Mouse (Mus musculus) heart, embryonic 12.5 days (tissue): Measurements from ENCODE around the gene Spry1. TPM values are rescaled to one million over a fixed set of nuclear protein-coding genes. Genes with fewer than 3 reads are reported as not detected.
A peak's percentile ranks its signal among the peaks of the same experiment; 100 is the strongest.

Source experiments
- ATAC-seq: fragments of 200-750 bp; cut with Nextera tagmentation; 2 replicates; pipeline ENCODE4 v1.8.0; 2017; ENCODE audit warnings: moderate TSS enrichment, moderate library complexity; ENCODE audit not compliant: insufficient number of reproducible peaks, low FRiP score
- H3K27ac ChIP-seq: fragments of 300-500 bp; sonication (generic); 2 replicates; pipeline ENCODE4 v1.5.1; 2016; ENCODE audit warnings: mild to moderate bottlenecking, moderate library complexity; ENCODE audit not compliant: poor library complexity, severe bottlenecking
- H3K27me3 ChIP-seq: fragments of 300-500 bp; sonication (generic); replicated peaks from 2 replicates; pipeline ENCODE4 v1.6.1; 2016; ENCODE audit warnings: mild to moderate bottlenecking, moderate library complexity
- H3K36me3 ChIP-seq: fragments of 300-500 bp; sonication (generic); 2 replicates; pipeline ENCODE4 v1.6.1; 2016; ENCODE audit warnings: mild to moderate bottlenecking, moderate library complexity
- H3K4me1 ChIP-seq: fragments of 300-500 bp; sonication (generic); replicated peaks from 2 replicates; pipeline ENCODE4 v1.6.1; 2016; ENCODE audit warnings: mild to moderate bottlenecking
- H3K4me2 ChIP-seq: fragments of 300-500 bp; sonication (generic); 2 replicates; pipeline ENCODE4 v1.6.1; 2016; ENCODE audit warnings: mild to moderate bottlenecking, moderate library complexity
- H3K4me3 ChIP-seq: fragments of 300-500 bp; sonication (generic); 2 replicates; pipeline ENCODE4 v1.5.1; 2016; ENCODE audit warnings: mild to moderate bottlenecking
- H3K9ac ChIP-seq: fragments of 300-500 bp; sonication (generic); 2 replicates; pipeline ENCODE4 v1.6.1; 2016; ENCODE audit warnings: mild to moderate bottlenecking, moderate library complexity
- H3K9me3 ChIP-seq: fragments of 300-500 bp; sonication (generic); replicated peaks from 2 replicates; pipeline ENCODE4 v1.6.1; 2016; ENCODE audit warnings: mild to moderate bottlenecking, moderate library complexity
- WGBS: fragments of 180-500 bp; shearing (Covaris S2); methylation state at CpG from one replicate; pipeline ENCODE4 v1.1.7; 2016; 5-methylcytosine and 5-hydroxymethylcytosine counted together
- polyA plus RNA-seq: library from polyadenylated mRNA; unstranded; fragments of >200 nt; fragmentation: Nextera tagmentation; extraction: Ambion mirVana; gene quantifications from 2 replicates; pipeline ENCODE4 v1.2.1, GENCODE M21; 2016

Gene Spry1
- polyA plus RNA-seq, 1 experiment from 2014 or later = 5.4 TPM

- H3K4me1 ChIP-seq = no peaks in the 10 kb centered on the region
- H3K9me3 ChIP-seq = 0 out of 2 replicates have a peak, but pooled peaks cover 6% of the 10 kb centered on the region
- H3K9ac ChIP-seq = no peak overlapping the region
- no peaks in the 10 kb centered on the region for H3K36me3 ChIP-seq
- H3K27me3 ChIP-seq = no peaks in the 10 kb centered on the region
- no peak for ATAC-seq
- H3K4me2 ChIP-seq = no peak overlapping the region
- H3K27ac ChIP-seq = no peak overlapping the region
- H3K4me3 ChIP-seq = no peak overlapping the region
- 86% methylated on average over 2 of the region's 2 CpGs for WGBS
These were observed 29.1 kb upstream of the Spry1 start for GRCm38 (mm10) chr3:37610670-37611069.

GRCm38 (mm10) chr3:37613722-37614121 lies 26.0 kb upstream of the Spry1 start:
- no peaks in the 10 kb centered on the region for H3K36me3 ChIP-seq
- 47% methylated on average over 10 of the region's 10 CpGs for WGBS
- no peak overlapping the region for H3K9ac ChIP-seq
- H3K27me3 ChIP-seq = no peaks in the 10 kb centered on the region
- no peaks in the 10 kb centered on the region for H3K4me1 ChIP-seq
- no peak overlapping the region for H3K4me3 ChIP-seq
- 0 out of 2 replicates have a peak, but pooled peaks cover 3% of the 10 kb centered on the region for H3K9me3 ChIP-seq
- ATAC-seq = peak; percentile 85
- H3K4me2 ChIP-seq = no peak overlapping the region
- no peak overlapping the region for H3K27ac ChIP-seq

GRCm38 (mm10) chr3:37614878-37615650 lies 24.7 kb upstream of the Spry1 start:
- Histone ChIP-seq H3K9ac (no peak overlapping the region), H3K27me3 (no peaks in the 10 kb centered on the region), H3K4me2 (no peak overlapping the region), H3K9me3 (0 out of 2 replicates have a peak, but pooled peaks cover 1% of the 10 kb centered on the region), H3K36me3 (no peaks in the 10 kb centered on the region), H3K27ac (no peak overlapping the region), H3K4me3 (no peak overlapping the region), H3K4me1 (no peaks in the 10 kb centered on the region)
- no peak for ATAC-seq
- 73% methylated on average over 10 of the region's 10 CpGs for WGBS

- no peaks in the 10 kb centered on the region for H3K4me1 ChIP-seq
- H3K27ac ChIP-seq = no peak overlapping the region
- H3K4me3 ChIP-seq = no peak overlapping the region
- H3K9me3 ChIP-seq = no peaks in the 10 kb centered on the region
- H3K36me3 ChIP-seq = no peaks in the 10 kb centered on the region
- no peak overlapping the region for H3K9ac ChIP-seq
- no peak overlapping the region for H3K4me2 ChIP-seq
- 76% methylated on average over 21 of the region's 21 CpGs for WGBS
- no peak for ATAC-seq
- H3K27me3 ChIP-seq = no peaks in the 10 kb centered on the region
These were observed 22.9 kb upstream of the Spry1 start for GRCm38 (mm10) chr3:37616586-37617547.

GRCm38 (mm10) chr3:37632246-37632645 lies 7.5 kb upstream of the Spry1 start:
- Histone ChIP-seq H3K4me1 (no peaks in the 10 kb centered on the region), H3K9me3 (no peaks in the 10 kb centered on the region), H3K27me3 (no peaks in the 10 kb centered on the region), H3K4me2 (no peak overlapping the region), H3K9ac (no peak overlapping the region), H3K36me3 (no peaks in the 10 kb centered on the region), H3K27ac (no peak overlapping the region), H3K4me3 (no peak overlapping the region)
- whole genome bisulfite sequencing = 83% methylated on average over 6 of the region's 6 CpGs
- no peak for ATAC-seq

GRCm38 (mm10) chr3:37632751-37633150 lies 7.0 kb upstream of the Spry1 start:
- Histone ChIP-seq H3K4me1 (no peaks in the 10 kb centered on the region), H3K9ac (no peak overlapping the region), H3K36me3 (no peaks in the 10 kb centered on the region), H3K9me3 (no peaks in the 10 kb centered on the region), H3K4me2 (no peak overlapping the region), H3K27ac (no peak overlapping the region), H3K4me3 (no peak overlapping the region), H3K27me3 (no peaks in the 10 kb centered on the region)
- no peak for ATAC-seq
- 76% methylated on average over 3 of the region's 3 CpGs for WGBS

- Histone ChIP-seq H3K36me3 (no peaks in the 10 kb centered on the region), H3K4me2 (no peak overlapping the region), H3K4me3 (no peak overlapping the region), H3K9ac (no peak overlapping the region), H3K27me3 (no peaks in the 10 kb centered on the region), H3K9me3 (no peaks in the 10 kb centered on the region), H3K27ac (no peak overlapping the region), H3K4me1 (0 out of 2 replicates have a peak, but pooled peaks cover 4% of the 10 kb centered on the region)
- WGBS = 33% methylated on average over 4 of the region's 4 CpGs
- ATAC-seq = no peak
These were observed 5.1 kb upstream of the Spry1 start for GRCm38 (mm10) chr3:37634648-37635047.

- no peaks in the 10 kb centered on the region for H3K9me3 ChIP-seq
- no peak for ATAC-seq
These were observed 2.8 kb upstream of the Spry1 start for GRCm38 (mm10) chr3:37636921-37637320.

GRCm38 (mm10) chr3:37640162-37640721 lies 495 bp downstream of the Spry1 start:
- 2% methylated on average over 79 of the region's 86 CpGs for WGBS
- ATAC-seq = peak; percentile 73
- peaks cover 18% of the 10 kb centered on the region for H3K36me3 ChIP-seq
- H3K4me3 ChIP-seq = peak overlapping the region; percentile 83
- H3K27ac ChIP-seq = peak overlapping the region; percentile 69
- H3K9me3 ChIP-seq = no peaks in the 10 kb centered on the region
- peak overlapping the region; percentile 91 for H3K4me2 ChIP-seq
- H3K27me3 ChIP-seq = peaks cover 7% of the 10 kb centered on the region
- peak overlapping the region; percentile 87 for H3K9ac ChIP-seq
- 0 out of 2 replicates have a peak, but pooled peaks cover 4% of the 10 kb centered on the region for H3K4me1 ChIP-seq

More at GRCm38 (mm10) chr3:37636921-37637320, 2.8 kb upstream of the Spry1 start:
- Histone ChIP-seq H3K4me1 (0 out of 2 replicates have a peak, but pooled peaks cover 4% of the 10 kb centered on the region), H3K4me3 (no peak overlapping the region), H3K4me2 (no peak overlapping the region), H3K27ac (no peak overlapping the region), H3K36me3 (no peaks in the 10 kb centered on the region), H3K27me3 (no peaks in the 10 kb centered on the region), H3K9ac (no peak overlapping the region)
- 81% methylated on average over 4 of the region's 4 CpGs for WGBS

- Histone ChIP-seq H3K9ac (peak overlapping the region; percentile 87), H3K4me1 (0 out of 2 replicates have a peak, but pooled peaks cover 4% of the 10 kb centered on the region), H3K36me3 (peaks cover 18% of the 10 kb centered on the region), H3K4me2 (peak overlapping the region; percentile 91), H3K4me3 (peak overlapping the region; percentile 83), H3K9me3 (no peaks in the 10 kb centered on the region), H3K27me3 (peaks cover 7% of the 10 kb centered on the region), H3K27ac (peak overlapping the region; percentile 69)
- WGBS = 2% methylated on average over 47 of the region's 47 CpGs
- peak; percentile 65 for ATAC-seq
These were observed 1.1 kb downstream of the Spry1 start for GRCm38 (mm10) chr3:37640810-37641209.
